Mouse (Mus musculus) cerebellum, adult 18-20 months (tissue): ENCODE results near the gene Casq2.
A peak's percentile ranks its signal among the peaks of the same experiment; 100 is the strongest.

Experiments
- DNase-seq, 2 experiments: peaks; one replicate each; pipeline ENCODE4 v3.0.0; 2021

Gene Casq2

DNA sequence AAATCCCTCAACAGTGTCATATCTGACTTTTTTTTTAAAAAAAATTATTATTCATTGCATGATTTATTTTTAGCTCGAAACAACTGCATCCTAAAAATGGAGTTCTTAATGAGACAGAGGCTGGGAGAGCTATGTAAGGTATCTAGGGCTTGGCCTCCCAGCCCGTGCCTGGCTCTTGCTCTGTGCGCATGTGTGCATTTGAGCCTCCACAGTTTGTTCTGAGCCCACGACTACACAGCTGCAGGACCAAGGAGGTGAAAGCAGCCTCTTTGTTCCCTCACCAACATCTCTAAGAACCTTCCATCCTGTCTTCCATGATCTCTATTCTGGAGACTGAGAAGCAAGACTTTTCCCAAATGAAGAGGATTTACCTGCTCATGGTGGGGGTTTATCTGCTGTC lies at the start of gene Casq2:
Casq2 (plus strand) TSS at position 133 of the 400 bp plus-strand sequence.
- DNase-seq = no peak

- no peak for DNase-seq
These were observed 48.4 kb upstream of the Casq2 start for GRCm38 (mm10) chr3:102037806-102038205.

- DNase-seq = no peak
These were observed 47.6 kb upstream of the Casq2 start for GRCm38 (mm10) chr3:102038608-102039007.

DNA sequence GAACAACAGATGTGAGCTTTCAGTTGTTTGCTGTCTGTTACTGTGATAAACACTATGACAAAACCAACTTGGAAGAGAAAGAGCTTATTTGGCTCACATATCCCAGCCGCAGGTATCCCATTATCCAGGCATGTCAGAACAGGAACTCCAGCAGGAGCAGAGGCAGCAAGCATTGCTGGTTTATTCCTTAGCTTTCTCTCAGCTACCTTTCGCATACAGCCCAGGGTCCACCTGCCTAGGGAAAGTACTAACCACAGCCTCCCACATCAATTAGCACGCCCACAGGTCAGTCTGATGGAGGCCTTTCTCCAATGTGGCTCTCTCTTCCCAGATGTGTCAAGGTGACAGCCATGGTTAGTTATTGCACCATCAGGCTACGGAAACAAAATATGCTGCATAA lies 44.6 kb upstream of the Casq2 start:
- DNase-seq = no peak

- peak; percentile 53 to 60 for DNase-seq
These were observed 41.1 kb upstream of the Casq2 start for GRCm38 (mm10) chr3:102045071-102045470.

DNA sequence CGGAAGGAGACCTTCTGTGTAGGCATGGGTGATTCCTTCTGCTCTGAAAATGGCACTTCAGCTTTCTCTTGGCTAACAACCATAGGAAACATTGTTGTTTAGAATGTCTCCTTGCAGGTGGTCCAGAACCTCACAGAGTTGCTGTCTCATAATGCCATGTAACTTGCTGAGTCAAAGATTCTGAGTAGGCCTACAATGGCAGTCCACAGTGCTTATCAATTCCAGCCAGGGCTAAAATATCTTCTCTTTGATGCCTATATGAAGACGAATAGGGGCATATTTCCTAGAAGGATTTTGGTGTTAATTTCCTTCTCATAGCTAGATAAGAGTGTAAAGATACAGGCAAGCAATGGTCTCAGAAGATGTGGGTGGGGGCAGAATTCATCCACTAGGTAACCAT lies 38.7 kb upstream of the Casq2 start:
- no peak for DNase-seq

GRCm38 (mm10) chr3:102049207-102050104 lies 36.8 kb upstream of the Casq2 start:
- no peak for DNase-seq

DNA sequence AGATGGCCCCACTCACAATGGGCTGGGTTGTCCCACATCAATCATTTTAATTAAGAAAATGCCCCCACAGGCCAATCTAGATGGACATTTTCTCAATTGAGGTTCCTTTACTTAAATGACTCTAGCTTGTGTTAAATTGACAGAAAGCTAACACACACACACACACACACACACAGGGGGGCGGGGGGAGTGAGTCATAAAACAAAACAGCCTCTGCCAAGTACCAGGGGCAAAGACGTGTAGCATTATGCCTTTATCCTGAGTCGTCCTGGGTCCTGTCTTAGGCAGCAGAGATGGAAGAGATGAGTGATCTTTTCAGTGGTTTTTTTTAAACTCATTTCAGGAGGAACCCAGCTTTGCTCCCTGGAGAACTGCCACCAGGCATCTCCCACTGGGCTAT lies 34.2 kb upstream of the Casq2 start:
- DNase-seq = no peak

DNA sequence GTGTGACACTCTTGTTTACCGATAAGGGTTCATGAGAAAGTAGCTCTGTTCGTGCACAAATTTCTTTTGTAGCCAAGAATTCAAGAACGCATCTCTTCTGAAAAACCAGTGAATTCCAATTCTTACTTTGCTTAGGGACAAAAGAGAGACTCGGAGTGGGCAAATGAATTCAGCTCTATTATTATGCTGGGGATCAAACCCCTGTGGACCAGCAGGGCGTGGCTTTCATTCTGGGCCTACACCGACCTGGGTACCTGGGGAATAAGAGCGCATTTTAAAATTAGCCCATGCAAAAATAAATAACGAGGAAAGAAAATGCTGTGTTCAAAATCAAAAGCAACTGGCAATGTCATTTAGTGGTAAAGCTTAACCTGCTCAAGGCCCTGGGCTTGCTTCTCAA lies 32.9 kb upstream of the Casq2 start:
- DNase-seq = no peak

DNA sequence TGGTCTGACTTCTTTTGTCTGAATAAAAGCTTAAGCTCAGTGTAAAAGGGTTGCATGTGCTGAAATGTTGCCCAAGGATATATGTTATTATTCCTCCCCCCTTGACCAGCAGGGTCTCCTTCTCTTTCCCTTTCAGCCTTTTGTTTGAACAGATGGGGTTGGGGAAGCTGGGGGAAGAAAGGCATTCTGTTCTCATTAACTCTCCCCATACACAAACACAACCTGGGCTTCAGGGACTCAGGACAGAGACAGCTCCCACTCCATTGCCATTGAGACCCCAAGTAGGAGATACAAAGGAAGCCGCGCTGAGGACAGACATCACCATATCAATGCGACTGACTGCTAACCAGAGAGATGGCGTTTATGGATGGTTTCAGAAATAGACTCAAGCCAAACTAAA lies 30.3 kb upstream of the Casq2 start:
- no peak for DNase-seq

DNA sequence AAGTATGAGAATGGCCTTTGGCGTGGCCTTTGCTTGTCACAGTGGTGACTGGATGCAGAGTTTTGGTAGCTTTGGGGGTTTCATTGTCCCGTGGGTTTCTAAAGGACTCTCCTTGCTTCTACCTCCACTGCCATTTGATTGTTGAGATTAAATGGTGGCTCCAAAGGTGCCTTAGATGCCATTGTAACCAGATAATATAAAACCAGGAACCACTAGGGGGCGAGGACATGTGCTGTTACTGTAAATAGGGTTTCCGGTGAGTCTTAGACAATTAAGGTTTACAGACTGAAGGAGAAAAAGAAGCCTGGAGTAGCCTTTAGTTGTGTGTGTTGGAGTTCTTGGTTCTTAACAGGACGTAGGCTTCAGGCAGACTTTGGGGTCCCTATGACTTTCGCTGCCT lies 26.1 kb upstream of the Casq2 start:
- no peak for DNase-seq

- peak; percentile 74 for DNase-seq
These were observed 24.1 kb upstream of the Casq2 start for GRCm38 (mm10) chr3:102061923-102062670.

DNA sequence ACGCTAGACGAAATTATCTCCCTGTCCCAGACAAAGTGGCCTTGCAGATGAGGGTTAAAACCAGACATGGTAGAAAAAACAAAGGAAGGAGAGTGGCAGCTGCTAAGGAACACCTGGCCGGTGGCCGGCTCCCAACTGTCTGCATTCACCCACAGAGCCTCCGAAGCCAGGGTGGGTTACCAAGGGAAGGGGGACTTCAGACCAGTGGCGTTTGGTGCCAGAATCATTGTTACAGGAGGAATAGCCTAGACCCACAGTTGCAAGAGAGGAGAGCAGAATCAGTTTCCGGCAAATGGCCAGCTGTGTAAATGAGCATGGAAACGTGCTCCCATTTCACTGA lies 23.6 kb upstream of the Casq2 start:
- no peak for DNase-seq

GRCm38 (mm10) chr3:102063273-102064120 lies 22.7 kb upstream of the Casq2 start:
- no peak for DNase-seq

GRCm38 (mm10) chr3:102064566-102064965 lies 21.6 kb upstream of the Casq2 start:
- DNase-seq = no peak

DNA sequence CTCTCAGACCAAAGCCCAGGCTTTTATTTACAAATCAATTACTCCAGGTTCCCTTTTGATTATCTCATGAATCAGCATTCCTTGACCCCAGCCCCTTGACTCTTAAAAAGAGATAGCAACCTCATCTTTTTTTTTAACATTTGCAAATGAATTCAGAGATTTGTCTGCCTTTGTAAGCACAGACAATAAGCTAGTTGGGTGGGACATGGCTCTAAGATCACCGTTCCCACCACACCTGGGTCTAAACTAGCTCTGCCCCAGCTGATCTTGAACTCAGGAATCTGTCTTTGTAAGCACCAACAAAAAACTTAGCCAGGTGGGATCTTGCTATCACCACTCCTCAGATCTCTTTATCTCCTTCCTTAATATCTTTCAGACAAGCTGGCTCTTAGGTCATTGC lies 18.9 kb upstream of the Casq2 start:
- DNase-seq = no peak

- no peak for DNase-seq
These were observed 18.4 kb upstream of the Casq2 start for GRCm38 (mm10) chr3:102067861-102068260.

GRCm38 (mm10) chr3:102069260-102069659 lies 17.0 kb upstream of the Casq2 start:
- DNase-seq = no peak

DNA sequence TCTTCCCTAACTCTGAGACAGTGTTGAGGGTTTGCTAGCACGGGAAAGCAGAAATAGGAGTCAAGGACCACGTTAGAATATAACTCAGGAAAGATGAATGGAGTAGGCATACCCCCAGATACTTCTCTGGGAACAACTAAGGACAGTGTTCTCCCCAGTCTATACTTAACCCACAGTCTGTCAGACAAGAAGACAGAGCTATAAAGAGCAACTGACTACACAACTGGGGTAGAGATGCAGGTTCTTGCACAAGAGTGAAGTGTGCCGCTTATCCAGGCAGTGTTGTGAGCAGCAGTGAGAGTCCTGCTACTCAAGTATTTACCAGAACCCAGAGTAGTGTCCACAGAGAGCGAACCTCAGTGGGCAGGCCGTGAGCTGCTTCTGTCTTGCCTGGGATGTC lies 16.5 kb upstream of the Casq2 start:
- DNase-seq = no peak

DNA sequence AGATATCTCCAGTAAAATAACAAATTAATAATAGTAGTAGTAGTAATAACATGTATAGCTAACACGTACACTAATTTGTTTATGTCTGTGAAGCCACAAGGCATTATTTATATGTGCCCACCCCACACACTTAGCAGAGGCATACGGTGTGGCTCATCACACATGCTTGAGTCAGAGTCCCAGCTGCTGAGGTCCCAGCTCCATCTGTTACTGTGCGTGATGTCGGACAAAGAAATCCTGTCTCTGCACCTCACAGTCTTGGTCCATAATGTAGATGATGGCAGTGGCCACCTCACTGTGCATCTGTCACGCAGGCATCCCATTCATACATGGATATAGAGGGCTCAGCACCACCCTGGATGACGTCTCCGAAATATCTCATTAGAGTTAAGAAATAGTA lies 15.9 kb upstream of the Casq2 start:
- no peak for DNase-seq

- no peak for DNase-seq
These were observed 15.2 kb upstream of the Casq2 start for GRCm38 (mm10) chr3:102071016-102071415.

GRCm38 (mm10) chr3:102079413-102079812 lies 6.8 kb upstream of the Casq2 start:
- DNase-seq = no peak

DNA sequence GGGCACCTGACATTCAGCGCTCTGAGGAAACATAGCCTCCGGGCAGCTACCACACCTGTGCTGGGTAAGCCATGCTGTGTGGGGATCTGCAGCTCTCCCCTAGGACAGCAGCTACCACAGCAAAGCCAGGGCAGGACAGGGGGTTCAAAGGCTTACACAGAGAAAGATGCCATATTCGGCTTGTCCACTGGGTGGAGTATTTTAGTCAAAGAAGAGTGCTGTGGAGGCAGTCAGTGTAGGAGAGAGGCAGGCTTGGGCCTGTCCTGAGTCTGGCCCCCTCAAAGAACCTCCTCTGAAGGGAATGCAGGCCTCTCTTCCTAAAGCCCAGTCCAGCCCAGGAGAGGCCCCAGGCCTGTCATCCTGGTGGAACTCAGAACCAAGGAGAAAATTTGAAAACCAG lies 4.4 kb upstream of the Casq2 start:
- peak; percentile 69 to 72 for DNase-seq
